Mouse (Mus musculus) liver, embryonic 15.5 days (tissue): ENCODE data around the gene Cped1. TPM values are rescaled to one million over a fixed set of nuclear protein-coding genes. Genes with fewer than 3 reads are reported as not detected.

Experiments
- ATAC-seq: fragments of 200-750 bp; cut with Nextera tagmentation; 2 replicates; pipeline ENCODE4 v1.8.0; 2017; ENCODE audit warnings: moderate number of reproducible peaks, mild to moderate bottlenecking, moderate library complexity; ENCODE audit not compliant: insufficient read depth
- H3K27ac ChIP-seq: fragments of 300-500 bp; sonication (generic); replicated peaks from 2 replicates; pipeline ENCODE4 v1.5.1; 2015; ENCODE audit warnings: mild to moderate bottlenecking, inconsistent platforms
- H3K27me3 ChIP-seq: fragments of 300-500 bp; sonication (generic); 2 replicates; pipeline ENCODE4 v1.6.1; 2015; ENCODE audit warnings: mild to moderate bottlenecking, inconsistent platforms
- H3K36me3 ChIP-seq: fragments of 300-500 bp; sonication (generic); replicated peaks from 2 replicates; pipeline ENCODE4 v1.6.1; 2015; ENCODE audit warnings: moderate library complexity, mild to moderate bottlenecking, inconsistent platforms
- H3K4me1 ChIP-seq: fragments of 300-500 bp; sonication (generic); replicated peaks from 2 replicates; pipeline ENCODE4 v1.6.1; 2015; ENCODE audit warnings: inconsistent platforms
- H3K4me2 ChIP-seq: fragments of 300-500 bp; sonication (generic); 2 replicates; pipeline ENCODE4 v1.6.1; 2015; ENCODE audit warnings: moderate library complexity, mild to moderate bottlenecking, inconsistent platforms
- H3K4me3 ChIP-seq: fragments of 300-500 bp; sonication (generic); replicated peaks from 2 replicates; pipeline ENCODE4 v1.5.1; 2015; ENCODE audit warnings: mild to moderate bottlenecking, inconsistent platforms
- H3K9ac ChIP-seq: fragments of 300-500 bp; sonication (generic); 2 replicates; pipeline ENCODE4 v1.6.1; 2015; ENCODE audit warnings: moderate library complexity, mild to moderate bottlenecking, inconsistent platforms
- H3K9me3 ChIP-seq: fragments of 300-500 bp; sonication (generic); replicated peaks from 2 replicates; pipeline ENCODE4 v1.6.1; 2016; ENCODE audit warnings: inconsistent platforms
- WGBS: fragments of 180-500 bp; shearing (Covaris S2); methylation state at CpG from one replicate; pipeline ENCODE4 v1.1.7; 2015; ENCODE audit warnings: mixed read lengths; ENCODE audit not compliant: insufficient replicate concordance; 5-methylcytosine and 5-hydroxymethylcytosine counted together
- polyA plus RNA-seq: library from polyadenylated mRNA; unstranded; fragments of >200 nt; fragmentation: Nextera tagmentation; extraction: Ambion mirVana; gene quantifications from 2 replicates; pipeline ENCODE4 v1.2.1, GENCODE M21; 2015

The Cped1 gene
- polyA plus RNA-seq, 1 experiment from 2014 or later, result 3.7 TPM

- no peak overlapping the region for H3K4me2 ChIP-seq
- H3K4me3 ChIP-seq, result no peak overlapping the region
- ATAC-seq, result no peak
- 59% methylated on average over 14 of the region's 14 CpGs for WGBS
- no peaks in the 10 kb centered on the region for H3K4me1 ChIP-seq
- H3K27ac ChIP-seq, result no peak overlapping the region
- H3K9ac ChIP-seq, result no peak overlapping the region
- no peaks in the 10 kb centered on the region for H3K36me3 ChIP-seq
- H3K27me3 ChIP-seq, result no peaks in the 10 kb centered on the region
- H3K9me3 ChIP-seq, result no peaks in the 10 kb centered on the region
Measured at GRCm38 (mm10) chr6:22298059-22298458, 312.3 kb downstream of the Cped1 start.

Other genes starting within 250 kb of the Cped1 start
- 19.5 and 20.2 TPM in 2 replicates for gene Tspan12, start 133.4 kb upstream of the Cped1 start, polyA plus RNA-seq
- gene Ing3, start 36.3 kb upstream of the Cped1 start, polyA plus RNA-seq, result 15.2 and 16.7 TPM in 2 replicates